Mouse (Mus musculus) liver, embryonic 14.5 days (tissue): ENCODE measurements at regions not wholly inside any gene's neighbourhood (a gene's known extent, or its start where the extent isn't known, plus 50 kb on each side); places are given as distances from the start of the nearest gene placed in this dataset.

Experiments used
- ATAC-seq: fragments of 200-750 bp; cut with Nextera tagmentation; 2 replicates; pipeline ENCODE4 v1.8.0; 2017; ENCODE audit warnings: moderate number of reproducible peaks, mild to moderate bottlenecking, moderate library complexity; ENCODE audit not compliant: insufficient read depth
- DNase-seq, 3 experiments: peaks; one replicate each; pipeline ENCODE4 v3.0.0-alpha.2; 2012 to 2013; ENCODE audit warnings: low read depth in 3 of 3, low spot score in 3 of 3
- H3K27ac ChIP-seq: fragments of 300-500 bp; sonication (generic); 2 replicates; pipeline ENCODE4 v1.5.1; 2014; ENCODE audit warnings: moderate library complexity, mild to moderate bottlenecking, control low read depth, inconsistent platforms
- H3K27me3 ChIP-seq: fragments of 300-500 bp; sonication (generic); 2 replicates; pipeline ENCODE4 v1.6.1; 2014; ENCODE audit warnings: mild to moderate bottlenecking, low read length, moderate library complexity; ENCODE audit not compliant: control insufficient read depth, insufficient read depth
- H3K36me3 ChIP-seq: fragments of 300-500 bp; sonication (generic); replicated peaks from 2 replicates; pipeline ENCODE4 v1.6.1; 2014; ENCODE audit warnings: low read depth; ENCODE audit not compliant: control insufficient read depth, insufficient read depth
- H3K4me1 ChIP-seq, 2 experiments: fragments of 200-500 bp in 1 of 2; fragments of 300-500 bp in 1 of 2; sonication (generic) in 1 of 2; replicated peaks; 2 replicates each; pipeline ENCODE4 v1.6.1; 2012 to 2014; ENCODE audit warnings: antibody characterized with exemption in 1 of 2, inconsistent platforms in 1 of 2, low read length in 1 of 2; ENCODE audit not compliant: control insufficient read depth in 2 of 2, insufficient read depth in 2 of 2
- H3K4me2 ChIP-seq: fragments of 300-500 bp; sonication (generic); 2 replicates; pipeline ENCODE4 v1.6.1; 2014; ENCODE audit warnings: low read depth, mild to moderate bottlenecking, control low read depth, moderate library complexity
- H3K4me3 ChIP-seq, 2 experiments: fragments of 200-500 bp in 1 of 2; fragments of 300-500 bp in 1 of 2; sonication (generic) in 1 of 2; 2 replicates each; pipeline ENCODE4 v1.5.1; 2012 to 2014; ENCODE audit warnings: low read depth in 2 of 2, low read length in 2 of 2, mild to moderate bottlenecking in 2 of 2, control low read depth in 1 of 2, inconsistent platforms in 1 of 2, moderate library complexity in 1 of 2; ENCODE audit not compliant: insufficient read depth in 1 of 2
- H3K9ac ChIP-seq: fragments of 300-500 bp; sonication (generic); replicated peaks from 2 replicates; pipeline ENCODE4 v1.6.1; 2014; ENCODE audit warnings: mild to moderate bottlenecking, control low read depth, moderate library complexity
- H3K9me3 ChIP-seq: fragments of 300-500 bp; sonication (generic); 2 replicates; pipeline ENCODE4 v1.6.1; 2016; ENCODE audit warnings: low read length, mixed read lengths; ENCODE audit not compliant: control insufficient read depth
- CTCF ChIP-seq: IDR thresholded peaks from 2 replicates; pipeline ENCODE4 v1.5.1; 2016; ENCODE audit warnings: antibody characterized with exemption, low read depth, control low read depth
- EP300 ChIP-seq: IDR thresholded peaks from 2 replicates; pipeline ENCODE4 v1.6.1; 2016; ENCODE audit warnings: antibody characterized with exemption, low read depth
- WGBS: fragments of 180-500 bp; shearing (Covaris S2); extraction: QIAGEN DNeasy Blood & Tissue Kit; methylation state at CpG from one replicate; pipeline ENCODE4 v1.1.7; 2014; ENCODE audit not compliant: insufficient replicate concordance; 5-methylcytosine and 5-hydroxymethylcytosine counted together

DNA sequence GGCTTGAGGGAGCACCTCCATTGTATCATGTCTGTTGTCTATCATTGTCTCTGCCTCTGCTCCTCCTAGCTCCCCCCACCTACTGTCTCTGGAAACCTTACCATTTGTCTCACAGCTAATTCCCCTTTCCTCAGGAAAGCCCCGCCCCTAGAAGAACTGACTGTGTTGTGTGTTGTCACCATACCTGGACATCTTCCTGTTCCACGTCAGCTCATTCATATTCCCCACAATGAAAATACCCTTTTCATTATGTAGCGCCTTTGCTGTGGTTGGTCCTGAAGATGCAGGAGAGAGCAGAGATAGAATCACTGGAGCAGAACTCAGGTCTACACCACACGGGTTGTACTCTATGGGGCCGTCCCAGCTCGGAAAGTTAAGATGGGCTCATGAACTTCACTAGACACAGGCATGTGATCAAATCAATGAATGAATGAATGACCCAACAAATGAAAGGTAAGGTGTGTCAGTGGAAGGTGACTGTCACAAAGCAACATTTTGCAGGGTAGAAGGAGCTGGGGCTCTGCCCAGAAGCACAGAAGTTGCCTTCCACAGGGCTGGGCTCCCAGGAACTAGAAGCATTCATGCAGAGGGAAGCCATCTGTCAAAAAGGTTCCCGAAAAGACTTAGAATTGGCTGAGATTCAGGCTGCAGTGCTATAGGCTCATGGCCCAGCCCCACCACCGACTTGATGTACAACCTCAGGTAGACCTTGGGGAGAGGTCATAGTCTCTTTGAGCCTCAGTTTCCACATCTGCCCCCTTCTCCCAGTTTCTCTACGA, 384.8 kb upstream of the Zmiz1 start:
- WGBS = 61% methylated on average over 9 of the region's 9 CpGs
- Histone ChIP-seq H3K4me2 (no peak overlapping the region), H3K9ac (no peak overlapping the region), H3K27me3 (no peaks in the 10 kb centered on the region), H3K27ac (no peak overlapping the region), H3K4me1 (no peaks in the 10 kb centered on the region), H3K36me3 (no peaks in the 10 kb centered on the region), H3K9me3 (no peaks in the 10 kb centered on the region), H3K4me3 (no peak overlapping the region)
- ATAC-seq (no peak), DNase-seq (no peak)
- TF ChIP-seq EP300 (no peak), CTCF (no peak)

DNA sequence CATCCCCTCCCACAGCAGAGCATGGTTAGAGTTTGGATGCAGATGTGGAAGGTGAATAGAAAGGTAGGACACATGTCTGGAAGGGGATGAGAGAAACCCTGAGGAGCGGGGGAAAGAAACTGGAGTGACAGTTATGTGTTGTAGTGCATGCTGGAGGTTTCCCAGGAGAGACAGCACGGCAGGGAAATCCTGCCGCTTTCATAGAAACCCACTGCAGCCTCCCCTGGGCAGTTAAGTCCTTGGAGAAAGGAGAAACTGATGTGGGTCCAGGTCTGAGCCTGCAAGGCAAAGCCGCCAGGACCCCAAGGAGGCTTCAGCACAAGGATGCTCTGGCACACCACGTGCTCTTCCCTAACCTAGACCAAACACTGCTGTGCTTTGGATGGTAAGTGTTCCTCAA, 384.1 kb upstream of the Zmiz1 start:
- no peak overlapping the region for H3K4me3 ChIP-seq
- TF ChIP-seq CTCF (no peak), EP300 (no peak)
- H3K27ac ChIP-seq = no peak overlapping the region
- ATAC-seq = no peak
- H3K9ac ChIP-seq = no peak overlapping the region
- 64% methylated on average over 5 of the region's 5 CpGs for WGBS
- no peak overlapping the region for H3K4me2 ChIP-seq
- H3K4me1 ChIP-seq = no peaks in the 10 kb centered on the region
- H3K36me3 ChIP-seq = no peaks in the 10 kb centered on the region
- H3K9me3 ChIP-seq = no peaks in the 10 kb centered on the region
- no peak for DNase-seq
- H3K27me3 ChIP-seq = no peaks in the 10 kb centered on the region

DNA sequence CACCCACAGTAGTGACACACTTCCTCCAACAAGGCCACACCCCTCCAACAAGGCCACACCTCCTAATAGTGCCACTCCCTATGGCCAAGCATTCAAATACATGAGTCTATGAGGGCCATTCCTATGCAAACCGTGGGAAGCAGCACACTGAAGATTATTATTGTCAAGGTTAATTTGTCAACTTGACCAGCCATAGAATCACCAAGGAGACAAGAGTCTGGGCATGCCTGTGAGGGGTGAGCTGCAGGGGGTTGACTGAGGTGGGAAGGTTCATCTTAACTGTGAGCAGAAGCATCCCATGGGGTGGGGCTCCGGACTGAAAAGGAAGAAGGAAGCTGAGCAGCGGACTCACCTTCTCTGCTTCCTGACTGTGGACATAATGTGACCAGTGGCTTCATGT, 378.6 kb upstream of the Zmiz1 start:
- Histone ChIP-seq H3K27ac (no peak overlapping the region), H3K9ac (no peak overlapping the region), H3K27me3 (no peaks in the 10 kb centered on the region), H3K36me3 (no peaks in the 10 kb centered on the region), H3K9me3 (no peaks in the 10 kb centered on the region), H3K4me2 (no peak overlapping the region), H3K4me3 (no peak overlapping the region), H3K4me1 (no peaks in the 10 kb centered on the region)
- TF ChIP-seq CTCF = no peak
- TF ChIP-seq EP300 = no peak
- no peak for DNase-seq
- no peak for ATAC-seq
- WGBS = 57% methylated on average over 3 of the region's 3 CpGs

DNA sequence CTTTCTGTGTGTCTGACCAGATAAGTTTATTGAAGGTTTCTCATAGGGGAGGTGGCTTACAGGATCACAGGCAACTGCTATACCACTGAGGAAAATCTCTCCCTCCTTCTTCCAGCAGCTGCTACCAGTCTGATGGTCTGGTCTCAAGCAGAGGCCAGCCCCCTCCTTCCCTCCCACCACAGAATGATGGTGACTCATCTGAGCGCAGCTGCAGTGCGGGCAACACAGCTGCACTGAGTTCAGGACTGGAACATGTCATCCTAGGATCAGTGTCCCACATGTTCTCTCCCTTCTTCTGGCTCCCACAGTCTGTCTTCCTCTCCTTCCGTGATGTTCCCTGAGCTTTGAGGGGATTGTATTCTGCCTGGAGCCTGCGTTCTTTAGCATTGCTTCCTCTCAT, 375.1 kb upstream of the Zmiz1 start:
- H3K4me1 ChIP-seq = no peaks in the 10 kb centered on the region
- no peak overlapping the region for H3K4me3 ChIP-seq
- H3K9ac ChIP-seq = no peak overlapping the region
- WGBS = 61% methylated on average over 4 of the region's 4 CpGs
- TF ChIP-seq EP300 = no peak
- TF ChIP-seq CTCF = no peak
- DNase-seq (no peak), ATAC-seq (no peak)
- H3K27ac ChIP-seq = no peak overlapping the region
- H3K36me3 ChIP-seq = no peaks in the 10 kb centered on the region
- H3K27me3 ChIP-seq = no peaks in the 10 kb centered on the region
- H3K9me3 ChIP-seq = no peaks in the 10 kb centered on the region
- no peak overlapping the region for H3K4me2 ChIP-seq

DNA sequence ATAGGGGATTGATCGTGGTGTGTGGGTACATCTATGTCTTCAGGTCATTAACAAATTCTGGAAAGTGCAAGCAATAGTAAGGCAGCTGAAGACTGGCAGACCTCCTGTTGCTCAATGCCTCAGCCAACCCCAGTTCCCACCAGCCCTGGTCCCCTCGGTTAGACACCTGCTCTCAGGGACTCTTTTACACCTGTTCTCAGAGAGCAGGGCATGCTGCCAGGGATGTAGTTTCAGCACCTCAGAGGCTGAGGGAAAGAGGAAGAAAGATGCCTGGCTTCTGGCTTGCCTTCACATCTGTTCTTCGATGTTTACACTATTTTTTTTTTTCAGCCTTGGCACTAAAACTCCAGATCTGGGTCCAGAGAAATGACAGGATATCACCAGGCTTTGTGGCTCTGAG, 362.2 kb upstream of the Zmiz1 start:
- Histone ChIP-seq H3K27ac (no peak overlapping the region), H3K4me2 (no peak overlapping the region)

More for the DNA sequence above, 362.2 kb upstream of the Zmiz1 start:
- Histone ChIP-seq H3K4me1 (no peaks in the 10 kb centered on the region), H3K9ac (no peak overlapping the region), H3K9me3 (no peaks in the 10 kb centered on the region), H3K27me3 (no peaks in the 10 kb centered on the region), H3K36me3 (no peaks in the 10 kb centered on the region), H3K4me3 (no peak overlapping the region)
- WGBS = 57% methylated on average over 3 of the region's 3 CpGs
- TF ChIP-seq CTCF (no peak), EP300 (no peak)
- no peak for ATAC-seq
- no peak for DNase-seq
